Mouse (Mus musculus) T-helper 2 cell (primary cell): ENCODE measurements around the gene Olfml2b.

Source experiments
- in situ Hi-C: fragments of 300-600 bp; cut with MboI, MseI; formaldehyde crosslinking; loops from one replicate; pipeline ENCODE4 v1.15.1; 2025; ENCODE audit warnings: high pct_unique_total_duplicates

The Olfml2b gene

DNA sequence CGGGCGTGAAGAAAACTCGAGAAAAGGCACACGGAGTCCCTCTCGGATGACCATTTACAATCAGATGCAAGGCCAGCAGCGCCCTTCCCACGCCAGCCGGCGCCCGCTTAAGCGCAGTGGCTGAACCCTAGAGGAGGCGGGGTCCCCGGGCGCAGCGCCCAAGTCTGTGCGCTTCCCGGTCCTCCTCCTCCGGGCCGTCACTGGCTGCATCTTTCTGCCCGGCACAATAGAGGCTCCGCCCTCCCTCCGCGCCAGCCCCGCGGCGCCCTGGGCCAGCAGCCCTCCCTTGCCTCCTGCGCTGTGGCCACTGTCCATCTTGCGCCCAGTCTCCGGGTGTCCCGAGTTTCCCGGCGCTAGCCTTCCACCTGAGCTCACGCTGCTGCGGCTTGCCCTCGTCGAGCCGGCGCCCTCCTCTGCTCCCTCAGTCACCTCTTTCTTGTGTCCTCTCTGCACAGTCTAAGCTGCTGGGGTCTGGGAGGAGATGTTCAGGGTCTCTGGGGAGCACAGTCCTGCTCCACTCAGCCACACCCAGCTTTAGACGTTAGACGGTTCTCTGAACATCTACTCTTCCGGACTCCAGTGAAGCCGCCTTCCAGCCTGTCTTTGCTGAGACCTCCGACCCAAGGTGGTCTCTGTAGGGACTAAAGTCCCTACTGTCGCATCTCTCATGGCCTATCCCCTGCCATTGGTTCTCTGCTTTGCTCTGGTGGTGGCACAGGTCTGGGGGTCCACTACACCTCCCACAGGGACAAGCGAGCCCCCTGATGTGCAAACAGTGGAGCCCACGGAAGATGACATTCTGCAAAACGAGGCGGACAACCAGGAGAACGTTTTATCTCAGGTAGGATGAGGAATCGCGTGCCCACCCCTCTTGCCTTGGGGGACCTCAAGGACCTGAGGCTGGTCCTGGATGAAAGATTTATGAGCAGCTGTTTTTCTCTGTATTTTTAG lies at the start of gene Olfml2b:
Olfml2b (plus strand) TSS at position 278 of the 951 bp plus-strand sequence.
- in situ Hi-C loops, result no loop called here

- in situ Hi-C loops, result loop anchor here (25.0 kb wide), 1 partner anchor 1082 kb away; no protein-coding TSS in a partner anchor
Observed at GRCm38 (mm10) chr1:170594575-170594974, 49.8 kb upstream of the Olfml2b start.

- in situ Hi-C loops, result no loop called here
Observed at GRCm38 (mm10) chr1:170605228-170606001, 38.9 kb upstream of the Olfml2b start.

DNA sequence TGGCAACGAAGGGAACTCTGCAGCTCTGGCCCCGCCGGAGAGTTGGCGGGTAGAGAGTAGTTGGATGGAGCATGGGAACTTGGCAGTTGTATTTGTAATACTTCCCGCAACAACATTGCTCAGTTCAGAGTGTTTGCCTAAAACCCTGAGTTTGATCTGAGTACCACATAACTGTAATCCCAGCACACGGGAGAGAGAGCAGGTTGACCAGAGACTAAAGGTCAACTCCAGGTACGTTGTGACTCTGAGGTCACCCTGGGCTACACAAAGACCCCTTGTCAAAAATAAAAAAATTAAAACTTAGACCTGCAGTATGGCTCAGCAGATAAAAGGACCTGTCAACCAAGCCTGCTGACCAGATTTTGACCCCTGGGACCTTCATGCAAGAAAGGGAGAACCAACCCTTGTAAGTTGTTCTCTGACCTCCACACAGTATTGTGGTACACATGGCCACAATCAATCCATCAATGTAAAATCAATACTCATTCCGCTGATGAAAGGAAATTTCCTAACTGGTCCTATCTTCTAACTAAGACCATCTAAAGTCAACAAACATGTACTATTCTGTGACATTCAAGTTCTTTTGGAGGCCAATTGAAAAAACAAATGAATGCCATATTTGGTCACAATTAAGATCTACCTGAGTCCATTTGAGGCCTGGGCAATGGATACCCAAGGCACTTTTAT lies 37.0 kb upstream of the Olfml2b start:
- in situ Hi-C loops, result no loop called here

DNA sequence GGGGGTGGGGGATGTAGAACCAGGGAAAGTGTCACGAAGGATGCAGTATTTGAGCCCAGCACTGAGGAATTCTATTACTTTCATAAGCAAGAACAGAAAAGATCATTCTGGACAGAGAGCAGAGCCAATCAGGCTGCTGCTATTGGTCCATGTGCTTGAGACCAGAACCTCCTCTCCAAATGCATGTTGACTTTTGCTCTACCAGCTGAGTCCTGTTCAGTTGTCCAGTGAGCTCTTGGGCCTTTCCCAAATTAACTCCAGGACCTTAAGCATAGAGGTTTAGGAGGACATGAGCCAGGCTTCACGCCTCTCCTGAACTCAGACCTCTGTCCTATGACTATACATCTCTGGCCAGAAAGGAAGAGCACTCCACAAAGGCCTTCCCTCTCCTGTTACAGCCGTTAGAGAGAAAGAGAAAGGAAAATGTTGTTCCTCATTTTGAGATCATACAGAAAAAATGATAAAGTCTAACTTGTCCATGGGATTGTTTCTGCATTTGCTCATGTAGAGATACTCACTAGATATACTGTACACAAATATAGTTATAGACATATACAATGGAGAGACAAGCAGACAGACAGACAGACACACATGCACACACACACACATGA lies 35.8 kb upstream of the Olfml2b start:
- in situ Hi-C loops, result no loop called here

DNA sequence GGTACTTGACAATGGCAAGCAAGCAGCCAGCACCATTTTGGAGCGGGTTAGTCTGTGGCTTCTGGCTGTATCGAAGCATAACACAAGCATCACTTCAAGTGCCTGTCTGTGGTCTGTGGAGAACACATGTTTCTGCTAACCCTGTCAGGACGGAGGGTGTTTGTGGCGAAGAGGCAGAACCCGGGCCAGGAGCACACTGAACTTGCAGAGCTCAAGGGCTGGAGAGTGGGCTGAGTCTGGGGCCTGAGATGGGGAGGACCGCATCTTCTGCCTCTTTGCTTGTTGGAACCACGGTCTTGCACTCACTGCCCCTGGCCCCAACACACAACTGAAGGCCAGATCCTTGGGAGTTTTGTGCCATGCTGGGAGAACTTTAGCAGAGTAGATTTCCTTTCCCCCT lies 34.5 kb upstream of the Olfml2b start:
- in situ Hi-C loops, result no loop called here

GRCm38 (mm10) chr1:170610289-170610688 lies 34.0 kb upstream of the Olfml2b start:
- in situ Hi-C loops, result no loop called here

DNA sequence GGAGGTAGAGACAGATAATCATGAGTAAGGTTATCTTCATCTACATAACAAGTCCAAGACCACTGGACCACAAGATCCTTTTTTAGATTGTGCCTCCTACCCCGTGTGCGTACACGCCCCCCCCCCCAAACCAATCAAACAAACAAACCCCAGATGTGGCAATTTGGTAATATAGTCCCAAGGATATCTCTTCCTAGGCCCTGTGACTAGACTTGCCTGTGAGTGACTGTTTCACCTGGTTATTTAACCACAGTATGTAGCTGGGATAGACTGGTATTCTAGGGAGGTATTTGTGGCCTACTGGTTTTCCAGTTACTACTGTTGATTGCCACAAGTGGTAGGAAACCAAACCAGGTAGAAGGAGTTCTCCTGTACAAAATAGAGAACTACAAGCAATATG lies 33.6 kb upstream of the Olfml2b start:
- in situ Hi-C loops, result no loop called here

- in situ Hi-C loops, result no loop called here
Observed at GRCm38 (mm10) chr1:170611631-170612030, 32.7 kb upstream of the Olfml2b start.

- in situ Hi-C loops, result no loop called here
Observed at GRCm38 (mm10) chr1:170612968-170613872, 31.1 kb upstream of the Olfml2b start.

- in situ Hi-C loops, result no loop called here
Observed at GRCm38 (mm10) chr1:170619686-170620374, 24.5 kb upstream of the Olfml2b start.

DNA sequence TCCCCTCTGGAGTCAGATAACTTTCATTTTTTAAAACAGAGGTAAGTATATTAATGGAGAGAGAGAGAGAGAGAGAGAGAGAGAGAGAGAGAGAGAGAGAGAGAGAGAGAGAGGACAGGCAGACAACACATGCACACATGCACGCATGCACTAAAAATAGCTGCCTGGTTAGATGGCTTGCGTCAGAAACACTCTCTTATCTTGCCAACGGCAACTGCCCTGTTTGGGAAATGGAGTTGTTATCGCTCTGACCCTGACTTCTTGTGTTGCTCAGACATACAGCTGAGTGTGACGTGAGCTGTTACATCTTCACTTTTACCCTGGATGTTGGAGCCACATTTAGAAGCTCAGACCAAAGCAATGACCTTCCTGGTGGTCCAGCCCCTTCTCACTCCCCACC lies 21.4 kb upstream of the Olfml2b start:
- in situ Hi-C loops, result no loop called here

- in situ Hi-C loops, result no loop called here
Observed at GRCm38 (mm10) chr1:170623432-170623831, 20.9 kb upstream of the Olfml2b start.

GRCm38 (mm10) chr1:170630489-170630888 lies 13.8 kb upstream of the Olfml2b start:
- in situ Hi-C loops, result no loop called here

- in situ Hi-C loops, result no loop called here
Observed at GRCm38 (mm10) chr1:170631571-170631970, 12.8 kb upstream of the Olfml2b start.

GRCm38 (mm10) chr1:170632385-170632784 lies 11.9 kb upstream of the Olfml2b start:
- in situ Hi-C loops, result no loop called here

GRCm38 (mm10) chr1:170632856-170633255 lies 11.5 kb upstream of the Olfml2b start:
- in situ Hi-C loops, result no loop called here

- in situ Hi-C loops, result no loop called here
Observed at GRCm38 (mm10) chr1:170638941-170639340, 5.4 kb upstream of the Olfml2b start.

- in situ Hi-C loops, result no loop called here
Observed at GRCm38 (mm10) chr1:170645896-170646605, 1.7 kb downstream of the Olfml2b start.
